Mouse (Mus musculus): ENCODE data around the gene Clip2. TPM values are rescaled to one million over a fixed set of nuclear protein-coding genes. Genes with fewer than 3 reads are reported as not detected.

Gene Clip2
- total and polyA plus RNA-seq, 2 experiments from 2014 or later = 13.1 to 153 TPM

- Histone ChIP-seq H3K4me1 (ENCODE audit: insufficient read depth, low read length) (peaks cover 24% of the 10 kb centered on the region; the same call in 1 of the 2 replicates), H3K4me3 (ENCODE audit: low read depth, low read length) (no peak overlapping the region), H3K4me2 (ENCODE audit: low read depth, low read length, poor library complexity, severe bottlenecking) (peak overlapping the region; percentile 20), H3K9me3 (ENCODE audit: low read length) (no peaks in the 10 kb centered on the region), H3K9ac (replicated peaks; ENCODE audit: low read length, poor library complexity, severe bottlenecking) (no peak overlapping the region), H3K27me3 (ENCODE audit: insufficient read depth, low read length) (no peaks in the 10 kb centered on the region), H3K27ac (ENCODE audit: low read depth, low read length) (no peak overlapping the region; the same call in 1 of the 2 replicates), H3K36me3 (ENCODE audit: insufficient read depth, low read length) (0 out of 2 replicates have a peak, but pooled peaks cover 3% of the 10 kb centered on the region)
- no peak for DNase-seq (ENCODE audit: low spot score)
- WGBS = 44% methylated on average over 5 of the region's 5 CpGs
- no peak for TF ChIP-seq CTCF (IDR thresholded peaks at IDR 0.05)
- ATAC-seq (ENCODE audit: low FRiP score) = no peak
Measured at GRCm38 (mm10) chr5:134548306-134548705, 3.9 kb downstream of the Clip2 start.

- 75% methylated on average over 7 of the region's 7 CpGs for WGBS
- peaks cover 20% of the 10 kb centered on the region; the same call in 1 of the 2 replicates for H3K4me1 ChIP-seq (ENCODE audit: insufficient read depth, low read length)
- no peak for TF ChIP-seq CTCF (IDR thresholded peaks at IDR 0.05)
Measured at GRCm38 (mm10) chr5:134546790-134547189, 5.4 kb downstream of the Clip2 start.

GRCm38 (mm10) chr5:134545242-134545629, 7.0 kb downstream of the Clip2 start:
- Histone ChIP-seq H3K27me3 (ENCODE audit: insufficient read depth, low read length) (no peaks in the 10 kb centered on the region), H3K9me3 (ENCODE audit: low read length) (no peaks in the 10 kb centered on the region), H3K4me3 (ENCODE audit: low read depth, low read length) (no peak overlapping the region), H3K4me1 (ENCODE audit: insufficient read depth, low read length) (peaks cover 10% of the 10 kb centered on the region; the same call in 1 of the 2 replicates), H3K36me3 (ENCODE audit: insufficient read depth, low read length) (0 out of 2 replicates have a peak, but pooled peaks cover 3% of the 10 kb centered on the region), H3K9ac (replicated peaks; ENCODE audit: low read length, poor library complexity, severe bottlenecking) (no peak overlapping the region), H3K27ac (ENCODE audit: low read depth, low read length) (no peak overlapping the region), H3K4me2 (ENCODE audit: low read depth, low read length, poor library complexity, severe bottlenecking) (no peak overlapping the region)
- DNase-seq (ENCODE audit: low spot score) (no peak), ATAC-seq (ENCODE audit: low FRiP score) (no peak)
- WGBS = 59% methylated on average over 3 of the region's 3 CpGs
- peak; percentile 60 for TF ChIP-seq CTCF (IDR thresholded peaks at IDR 0.05)

More at GRCm38 (mm10) chr5:134546790-134547189, 5.4 kb downstream of the Clip2 start:
- no peak overlapping the region for H3K9ac ChIP-seq (replicated peaks; ENCODE audit: low read length, poor library complexity, severe bottlenecking)
- H3K9me3 ChIP-seq (ENCODE audit: low read length) = no peaks in the 10 kb centered on the region
- H3K4me3 ChIP-seq (ENCODE audit: low read depth, low read length) = no peak overlapping the region
- H3K27me3 ChIP-seq (ENCODE audit: insufficient read depth, low read length) = no peaks in the 10 kb centered on the region
- ATAC-seq (ENCODE audit: low FRiP score) = no peak
- no peak overlapping the region for H3K27ac ChIP-seq (ENCODE audit: low read depth, low read length)
- 0 out of 2 replicates have a peak, but pooled peaks cover 3% of the 10 kb centered on the region for H3K36me3 ChIP-seq (ENCODE audit: insufficient read depth, low read length)
- no peak for DNase-seq (ENCODE audit: low spot score)
- no peak overlapping the region for H3K4me2 ChIP-seq (ENCODE audit: low read depth, low read length, poor library complexity, severe bottlenecking)

- Histone ChIP-seq H3K27ac (ENCODE audit: low read depth, low read length) (no peak overlapping the region), H3K4me1 (ENCODE audit: insufficient read depth, low read length) (peaks cover 10% of the 10 kb centered on the region; the same call in 1 of the 2 replicates), H3K9me3 (ENCODE audit: low read length) (no peaks in the 10 kb centered on the region), H3K4me2 (ENCODE audit: low read depth, low read length, poor library complexity, severe bottlenecking) (no peak overlapping the region), H3K36me3 (ENCODE audit: insufficient read depth, low read length) (0 out of 2 replicates have a peak, but pooled peaks cover 3% of the 10 kb centered on the region), H3K27me3 (ENCODE audit: insufficient read depth, low read length) (no peaks in the 10 kb centered on the region), H3K4me3 (ENCODE audit: low read depth, low read length) (no peak overlapping the region), H3K9ac (replicated peaks; ENCODE audit: low read length, poor library complexity, severe bottlenecking) (no peak overlapping the region)
- 64% methylated on average over 19 of the region's 19 CpGs for WGBS
- ATAC-seq (ENCODE audit: low FRiP score) (no peak), DNase-seq (ENCODE audit: low spot score) (no peak)
- no peak for TF ChIP-seq CTCF (IDR thresholded peaks at IDR 0.05)
Measured at GRCm38 (mm10) chr5:134544516-134545241, 7.6 kb downstream of the Clip2 start.

- H3K9ac ChIP-seq (replicated peaks; ENCODE audit: low read length, poor library complexity, severe bottlenecking) = no peak overlapping the region
- H3K9me3 ChIP-seq (ENCODE audit: low read length) = no peaks in the 10 kb centered on the region
- no peak for ATAC-seq (ENCODE audit: low FRiP score)
- TF ChIP-seq CTCF (IDR thresholded peaks at IDR 0.05) = no peak
- 0 out of 2 replicates have a peak, but pooled peaks cover 3% of the 10 kb centered on the region for H3K36me3 ChIP-seq (ENCODE audit: insufficient read depth, low read length)
- H3K4me3 ChIP-seq (ENCODE audit: low read depth, low read length) = no peak overlapping the region
- H3K4me2 ChIP-seq (ENCODE audit: low read depth, low read length, poor library complexity, severe bottlenecking) = no peak overlapping the region
- 28% methylated on average over 7 of the region's 7 CpGs for WGBS
- no peak overlapping the region for H3K27ac ChIP-seq (ENCODE audit: low read depth, low read length)
- no peaks in the 10 kb centered on the region for H3K27me3 ChIP-seq (ENCODE audit: insufficient read depth, low read length)
- no peak for DNase-seq (ENCODE audit: low spot score)
- peaks cover 5% of the 10 kb centered on the region; the same call in 1 of the 2 replicates for H3K4me1 ChIP-seq (ENCODE audit: insufficient read depth, low read length)
Measured at GRCm38 (mm10) chr5:134541640-134542039, 10.6 kb downstream of the Clip2 start.

GRCm38 (mm10) chr5:134540881-134541280, 11.4 kb downstream of the Clip2 start:
- Histone ChIP-seq H3K36me3 (ENCODE audit: insufficient read depth, low read length) (0 out of 2 replicates have a peak, but pooled peaks cover 3% of the 10 kb centered on the region), H3K4me2 (ENCODE audit: low read depth, low read length, poor library complexity, severe bottlenecking) (no peak overlapping the region), H3K9ac (replicated peaks; ENCODE audit: low read length, poor library complexity, severe bottlenecking) (no peak overlapping the region), H3K27me3 (ENCODE audit: insufficient read depth, low read length) (no peaks in the 10 kb centered on the region), H3K4me1 (ENCODE audit: insufficient read depth, low read length) (no peaks in the 10 kb centered on the region), H3K27ac (ENCODE audit: low read depth, low read length) (no peak overlapping the region), H3K4me3 (ENCODE audit: low read depth, low read length) (no peak overlapping the region), H3K9me3 (ENCODE audit: low read length) (no peaks in the 10 kb centered on the region)
- TF ChIP-seq CTCF (IDR thresholded peaks at IDR 0.05) = no peak
- DNase-seq (ENCODE audit: low spot score) (no peak), ATAC-seq (ENCODE audit: low FRiP score) (no peak)
- WGBS = 74% methylated on average over 6 of the region's 6 CpGs

All from midbrain, postnatal 0 days (tissue).